Mouse (Mus musculus): Measurements from ENCODE around the gene Il3.

DNA sequence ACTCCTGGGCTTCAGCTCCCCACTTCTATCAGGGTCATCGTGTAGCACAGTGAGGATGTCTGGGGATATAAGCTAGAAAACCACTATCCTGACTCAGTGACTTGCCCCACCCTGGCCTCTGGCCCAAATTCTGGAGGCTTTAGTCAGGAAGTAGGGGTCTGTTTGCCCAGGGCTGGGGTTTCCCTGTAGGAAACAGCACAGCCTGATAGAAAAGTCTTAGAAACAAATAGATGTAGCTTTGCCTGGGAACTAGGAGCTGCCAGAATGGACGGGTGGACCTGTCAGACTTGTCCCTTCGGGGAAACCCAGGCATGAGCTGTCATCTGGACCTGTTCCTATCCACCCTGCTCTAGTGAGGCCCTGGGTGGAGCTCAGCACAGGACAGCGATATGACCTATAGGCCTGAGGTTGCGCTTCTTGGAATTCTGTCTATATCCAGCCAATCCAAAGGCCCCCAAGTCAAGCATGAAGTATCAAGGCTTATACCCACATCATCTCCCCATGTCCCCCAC, 42.5 kb downstream of the Il3 start:
- TF ChIP-seq POLR2A (IDR thresholded peaks at IDR 0.05; ENCODE audit: borderline replicate concordance, control insufficient read depth, low read depth, low read length) (no peak), CTCF (IDR thresholded peaks at IDR 0.05; ENCODE audit: control insufficient read depth, insufficient read depth, low read length) (no peak)
